Mouse (Mus musculus) right cerebral cortex, adult 18-20 months (tissue): ENCODE measurements around the gene Evl.
"Not testable (repeated sequence)": the region's sequence is repeated elsewhere in the genome, so short reads cannot be mapped to it uniquely, and the experiment has no call there.

Experiments
- DNase-seq: peaks from one replicate; pipeline ENCODE4 v3.0.0; 2022; ENCODE audit warnings: mixed read lengths

Gene Evl

GRCm38 (mm10) chr12:108701221-108701620 is 146.7 kb downstream of the Evl start:
- DNase-seq = no peak

GRCm38 (mm10) chr12:108702185-108702584 is 147.7 kb downstream of the Evl start, which contains the start of gene Degs2:
Gene Degs2, minus strand, starts transcription at chr12:108702315.
- DNase-seq = no peak

- DNase-seq = no peak
These were observed 151.0 kb downstream of the Evl start for GRCm38 (mm10) chr12:108705486-108705885.

- DNase-seq = no peak
These were observed 151.6 kb downstream of the Evl start for GRCm38 (mm10) chr12:108706129-108706528.

GRCm38 (mm10) chr12:108709386-108709785 is 154.9 kb downstream of the Evl start:
- DNase-seq = no peak

- no peak for DNase-seq
These were observed 155.6 kb downstream of the Evl start for GRCm38 (mm10) chr12:108709964-108710765.

GRCm38 (mm10) chr12:108710861-108711615 is 156.5 kb downstream of the Evl start:
- DNase-seq = no peak

GRCm38 (mm10) chr12:108712481-108712880 is 158.0 kb downstream of the Evl start:
- DNase-seq = no peak

GRCm38 (mm10) chr12:108713972-108714371 is 159.5 kb downstream of the Evl start:
- not testable (repeated sequence) for DNase-seq

GRCm38 (mm10) chr12:108715854-108716253 is 161.3 kb downstream of the Evl start:
- no peak for DNase-seq

- no peak for DNase-seq
These were observed 164.0 kb downstream of the Evl start for GRCm38 (mm10) chr12:108718485-108718884.

GRCm38 (mm10) chr12:108722464-108722863 is 167.9 kb downstream of the Evl start:
- no peak for DNase-seq

- no peak for DNase-seq
These were observed 169.3 kb downstream of the Evl start for GRCm38 (mm10) chr12:108723841-108724240.

GRCm38 (mm10) chr12:108734386-108734785 is 179.9 kb downstream of the Evl start:
- no peak for DNase-seq

GRCm38 (mm10) chr12:108737838-108738237 is 183.3 kb downstream of the Evl start:
- DNase-seq = no peak
